Mouse (Mus musculus): ENCODE data around the gene Gm21870. TPM values are rescaled to one million over a fixed set of nuclear protein-coding genes. Genes with fewer than 3 reads are reported as not detected.
"Not testable (repeated sequence)": the region's sequence is repeated elsewhere in the genome, so short reads cannot be mapped to it uniquely, and the experiment has no call there.

Gene Gm21870
- polyA plus RNA-seq (2012; ENCODE audit: insufficient read depth, insufficient read length, missing spikeins), result not detected in 2 replicates

GRCm38 (mm10) chrX:33986716-33987115, at the start of gene Gm21870:
TSS of gene Gm21870 (minus strand) at chrX:33986816.
- not testable (repeated sequence) for H3K4me1 ChIP-seq (ENCODE audit: control insufficient read depth, insufficient read depth, insufficient read length, low read length); H3K27ac ChIP-seq (replicated peaks; ENCODE audit: low read depth, low read length); H3K4me3 ChIP-seq (ENCODE audit: insufficient read depth, low read depth, low read length)

GRCm38 (mm10) chrX:33956440-33956839, 30.2 kb downstream of the Gm21870 start, which contains the start of gene Btbd35f6:
TSS of gene Btbd35f6 (minus strand) at chrX:33956540.
- not testable (repeated sequence) for H3K4me3 ChIP-seq (ENCODE audit: insufficient read depth, low read depth, low read length); H3K4me1 ChIP-seq (ENCODE audit: control insufficient read depth, insufficient read depth, insufficient read length, low read length)

More at GRCm38 (mm10) chrX:33956440-33956839, 30.2 kb downstream of the Gm21870 start, which contains the start of gene Btbd35f6:
- not testable (repeated sequence) for H3K27ac ChIP-seq (replicated peaks; ENCODE audit: low read depth, low read length)

Other genes starting within 250 kb of the Gm21870 start
- not detected in 2 replicates for gene Btbd35f6, start 30.3 kb downstream of the Gm21870 start, polyA plus RNA-seq (2012; ENCODE audit: insufficient read depth, insufficient read length, missing spikeins)
- not detected in 2 replicates for gene Btbd35f9, start 174.7 kb upstream of the Gm21870 start, polyA plus RNA-seq (2012; ENCODE audit: insufficient read depth, insufficient read length, missing spikeins)